Mouse (Mus musculus) central nervous system, embryonic 18 days (tissue): Measurements from ENCODE around the gene Magea5. TPM values are rescaled to one million over a fixed set of nuclear protein-coding genes. Genes with fewer than 3 reads are reported as not detected.

Source experiments
- polyA plus RNA-seq: library from polyadenylated mRNA; depleted of rRNA; stranded (reverse); fragments of >200 nt; gene quantifications from 2 replicates; pipeline ENCODE4 v1.2.3, GENCODE M21; 2012; rRNA removed

Magea5 gene
- not detected in 2 replicates for polyA plus RNA-seq

GRCm38 (mm10) chrX:155063045-155063444, at the start of gene Magea5:
TSS of gene Magea5 (minus strand) at chrX:155063145.

GRCm38 (mm10) chrX:155093566-155093965, 30.6 kb upstream of the Magea5 start, which contains the start of gene Magea2:
TSS of gene Magea2 (minus strand) at chrX:155093666.

GRCm38 (mm10) chrX:155089693-155090092, 26.7 kb upstream of the Magea5 start, which contains the start of gene Magea1:
TSS of gene Magea1 (minus strand) at chrX:155089793.

Other genes starting within 250 kb of the Magea5 start
- gene Cldn34b1, start 172.9 kb downstream of the Magea5 start, polyA plus RNA-seq: not detected in 2 replicates
- gene Magea6, start 127.2 kb downstream of the Magea5 start, polyA plus RNA-seq: not detected in 2 replicates
- not detected in 2 replicates for gene Magea3, start 113.6 kb downstream of the Magea5 start, polyA plus RNA-seq
- gene Magea8, start 67.3 kb downstream of the Magea5 start, polyA plus RNA-seq: not detected in 2 replicates
- not detected in 2 replicates for gene Magea1, start 26.6 kb upstream of the Magea5 start, polyA plus RNA-seq
- gene Magea2, start 30.5 kb upstream of the Magea5 start, polyA plus RNA-seq: not detected in 2 replicates
- gene Cldn34b2, start 65.3 kb upstream of the Magea5 start, polyA plus RNA-seq: not detected in 2 replicates
- 45.3 and 49.3 TPM in 2 replicates for gene Sat1, start 153.3 kb upstream of the Magea5 start, polyA plus RNA-seq
- 29.3 and 31.0 TPM in 2 replicates for gene Acot9, start 199.3 kb upstream of the Magea5 start, polyA plus RNA-seq